Mouse (Mus musculus) neural tube, embryonic 12.5 days (tissue): ENCODE results near the gene Asic2. TPM values are rescaled to one million over a fixed set of nuclear protein-coding genes. Genes with fewer than 3 reads are reported as not detected.

Experiments used
- ATAC-seq: fragments of 200-750 bp; cut with Nextera tagmentation; 2 replicates; pipeline ENCODE4 v1.8.0; 2017; ENCODE audit warnings: low read depth, mild to moderate bottlenecking, moderate TSS enrichment, moderate library complexity; ENCODE audit not compliant: low FRiP score
- H3K27ac ChIP-seq: fragments of 300-500 bp; sonication (generic); 2 replicates; pipeline ENCODE4 v1.5.1; 2016
- H3K27me3 ChIP-seq: fragments of 300-500 bp; sonication (generic); replicated peaks from 2 replicates; pipeline ENCODE4 v1.6.1; 2016; ENCODE audit warnings: mild to moderate bottlenecking
- H3K36me3 ChIP-seq: fragments of 300-500 bp; sonication (generic); 2 replicates; pipeline ENCODE4 v1.6.1; 2016; ENCODE audit warnings: mild to moderate bottlenecking
- H3K4me1 ChIP-seq: fragments of 300-500 bp; sonication (generic); 2 replicates; pipeline ENCODE4 v1.6.1; 2016
- H3K4me2 ChIP-seq: fragments of 300-500 bp; sonication (generic); replicated peaks from 2 replicates; pipeline ENCODE4 v1.6.1; 2016; ENCODE audit warnings: mild to moderate bottlenecking
- H3K4me3 ChIP-seq: fragments of 300-500 bp; sonication (generic); 2 replicates; pipeline ENCODE4 v1.5.1; 2016
- H3K9ac ChIP-seq: fragments of 300-500 bp; sonication (generic); 2 replicates; pipeline ENCODE4 v1.6.1; 2016; ENCODE audit warnings: mild to moderate bottlenecking
- H3K9me3 ChIP-seq: fragments of 300-500 bp; sonication (generic); 2 replicates; pipeline ENCODE4 v1.6.1; 2016; ENCODE audit warnings: mild to moderate bottlenecking
- WGBS: fragments of 180-500 bp; shearing (Covaris S2); methylation state at CpG from one replicate; pipeline ENCODE4 v1.1.7; 2016; 5-methylcytosine and 5-hydroxymethylcytosine counted together
- polyA plus RNA-seq: library from polyadenylated mRNA; unstranded; fragments of >200 nt; fragmentation: Nextera tagmentation; extraction: Ambion mirVana; gene quantifications from 2 replicates; pipeline ENCODE4 v1.2.1, GENCODE M21; 2016

Gene Asic2
- polyA plus RNA-seq: 6.6 and 8.4 TPM in 2 replicates

DNA sequence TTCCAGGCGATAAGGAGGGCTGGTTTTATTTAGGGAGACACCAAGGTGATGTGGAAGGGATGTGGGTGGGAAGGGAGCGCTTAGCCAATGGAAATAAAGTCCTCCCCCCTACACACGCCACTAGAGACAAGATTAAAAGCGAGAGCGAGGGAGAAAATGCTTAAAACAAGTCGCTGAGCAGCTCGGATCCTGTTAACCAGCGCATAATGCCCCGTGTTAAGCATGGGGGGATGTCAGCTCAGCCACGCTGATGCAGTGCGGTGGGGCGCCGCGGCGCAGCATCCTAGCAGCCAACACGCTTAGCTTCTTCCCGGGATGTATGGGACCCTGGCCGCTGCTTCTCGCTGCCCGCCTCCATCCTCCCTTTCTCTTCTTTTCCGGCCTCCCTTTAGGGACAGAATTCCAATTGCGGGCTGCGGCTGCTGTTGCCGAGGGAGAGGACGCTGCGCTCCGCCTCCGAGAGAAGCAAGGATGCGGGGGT is at the start of gene Asic2:
TSS of gene Asic2 (minus strand) at position 57 of the 481 bp plus-strand sequence.
- Histone ChIP-seq H3K27ac (no peak within 1 kb of the TSS), H3K4me1 (peaks cover 29% of the 10 kb centered on the region), H3K9ac (peak within 1 kb of the TSS; percentile 58), H3K4me2 (peak within 1 kb of the TSS; percentile 69), H3K36me3 (no peaks in the 10 kb centered on the region), H3K4me3 (peak within 1 kb of the TSS; percentile 37), H3K9me3 (no peaks in the 10 kb centered on the region), H3K27me3 (peaks cover 41% of the 10 kb centered on the region)
- no peak for ATAC-seq
- 1% methylated on average over 29 of the region's 29 CpGs for WGBS

DNA sequence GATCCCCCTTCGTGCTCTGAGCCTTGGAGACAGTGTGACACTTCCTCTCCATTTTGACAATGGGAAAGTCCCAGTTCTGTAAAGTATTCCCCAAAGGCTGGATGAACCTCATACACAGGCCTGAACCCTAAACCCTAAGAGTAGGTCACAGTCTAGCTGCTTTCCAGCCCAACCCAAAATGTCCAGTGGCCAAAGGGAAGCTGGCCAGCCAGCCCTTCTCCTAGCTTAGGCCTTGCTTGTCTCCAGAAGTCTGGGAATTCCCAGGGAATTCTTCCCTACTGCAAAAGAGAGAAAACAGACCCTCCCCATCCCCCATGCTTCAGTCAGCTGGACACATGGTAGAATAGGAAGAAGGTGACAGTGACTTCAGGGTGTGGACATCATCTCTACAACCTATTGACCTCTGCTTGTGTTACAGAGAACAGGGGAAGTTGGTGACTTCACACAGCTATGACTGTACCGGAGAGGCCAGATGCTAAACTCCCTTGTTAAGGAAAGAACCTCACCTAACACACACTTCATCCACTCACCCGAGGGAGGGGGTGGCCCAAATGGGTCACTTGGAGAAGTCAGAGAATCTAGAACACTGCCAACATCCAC is 48.0 kb upstream of the Asic2 start:
- no peaks in the 10 kb centered on the region for H3K36me3 ChIP-seq
- H3K4me1 ChIP-seq: no peaks in the 10 kb centered on the region
- 76% methylated on average over 3 of the region's 3 CpGs for WGBS
- H3K27ac ChIP-seq: no peak overlapping the region
- ATAC-seq: no peak
- H3K9ac ChIP-seq: no peak overlapping the region
- H3K9me3 ChIP-seq: no peaks in the 10 kb centered on the region
- H3K4me3 ChIP-seq: no peak overlapping the region
- no peak overlapping the region for H3K4me2 ChIP-seq
- H3K27me3 ChIP-seq: no peaks in the 10 kb centered on the region

DNA sequence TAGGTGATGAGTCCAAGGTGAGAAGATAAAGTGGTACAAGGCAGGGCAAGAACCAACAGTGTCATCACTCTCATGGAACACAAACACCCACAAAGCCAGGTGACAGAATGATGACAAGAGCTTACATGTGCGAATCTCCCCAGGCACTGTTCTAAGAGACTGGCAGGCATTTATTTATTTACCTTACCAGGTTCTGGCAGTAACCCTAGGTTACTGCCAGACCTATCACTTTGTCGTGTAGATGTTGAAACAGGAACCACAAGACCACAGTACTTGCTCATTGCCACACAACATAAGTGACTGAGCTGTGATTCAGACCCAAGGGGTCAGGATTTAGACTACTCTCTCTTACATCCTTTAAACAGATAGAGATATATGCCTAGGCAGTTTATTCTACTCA is 46.8 kb upstream of the Asic2 start:
- no peak overlapping the region for H3K27ac ChIP-seq
- no peak overlapping the region for H3K4me3 ChIP-seq
- H3K9me3 ChIP-seq: no peaks in the 10 kb centered on the region
- H3K27me3 ChIP-seq: no peaks in the 10 kb centered on the region
- 80% methylated on average over 2 of the region's 2 CpGs for WGBS
- H3K36me3 ChIP-seq: no peaks in the 10 kb centered on the region
- ATAC-seq: no peak
- no peaks in the 10 kb centered on the region for H3K4me1 ChIP-seq
- H3K9ac ChIP-seq: no peak overlapping the region
- H3K4me2 ChIP-seq: no peak overlapping the region

DNA sequence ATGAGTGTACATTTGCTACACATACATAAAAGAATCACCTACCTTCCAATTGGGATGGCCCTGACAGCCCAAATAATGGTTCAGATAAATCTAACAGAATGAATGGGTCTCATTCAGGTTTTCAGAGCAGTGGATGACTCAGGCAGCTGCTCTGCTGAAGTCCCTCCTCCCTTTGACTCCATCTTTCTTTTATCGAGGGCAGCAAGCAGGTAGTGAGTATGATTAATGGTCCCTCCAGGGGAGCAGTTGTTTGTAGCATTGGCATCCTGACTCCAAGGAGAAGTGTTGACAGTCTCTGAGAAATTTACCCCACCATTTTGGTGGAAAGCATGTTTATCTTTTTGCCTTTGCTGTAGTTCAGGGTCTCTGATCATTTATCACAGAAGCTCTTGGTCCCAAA is 45.5 kb upstream of the Asic2 start:
- H3K4me3 ChIP-seq: no peak overlapping the region
- H3K4me2 ChIP-seq: no peak overlapping the region
- no peak overlapping the region for H3K9ac ChIP-seq
- no peaks in the 10 kb centered on the region for H3K9me3 ChIP-seq
- no peaks in the 10 kb centered on the region for H3K4me1 ChIP-seq
- no peaks in the 10 kb centered on the region for H3K27me3 ChIP-seq
- no peak overlapping the region for H3K27ac ChIP-seq
- ATAC-seq: no peak
- no peaks in the 10 kb centered on the region for H3K36me3 ChIP-seq
- WGBS: 24% methylated on average over 1 of the region's 1 CpGs

DNA sequence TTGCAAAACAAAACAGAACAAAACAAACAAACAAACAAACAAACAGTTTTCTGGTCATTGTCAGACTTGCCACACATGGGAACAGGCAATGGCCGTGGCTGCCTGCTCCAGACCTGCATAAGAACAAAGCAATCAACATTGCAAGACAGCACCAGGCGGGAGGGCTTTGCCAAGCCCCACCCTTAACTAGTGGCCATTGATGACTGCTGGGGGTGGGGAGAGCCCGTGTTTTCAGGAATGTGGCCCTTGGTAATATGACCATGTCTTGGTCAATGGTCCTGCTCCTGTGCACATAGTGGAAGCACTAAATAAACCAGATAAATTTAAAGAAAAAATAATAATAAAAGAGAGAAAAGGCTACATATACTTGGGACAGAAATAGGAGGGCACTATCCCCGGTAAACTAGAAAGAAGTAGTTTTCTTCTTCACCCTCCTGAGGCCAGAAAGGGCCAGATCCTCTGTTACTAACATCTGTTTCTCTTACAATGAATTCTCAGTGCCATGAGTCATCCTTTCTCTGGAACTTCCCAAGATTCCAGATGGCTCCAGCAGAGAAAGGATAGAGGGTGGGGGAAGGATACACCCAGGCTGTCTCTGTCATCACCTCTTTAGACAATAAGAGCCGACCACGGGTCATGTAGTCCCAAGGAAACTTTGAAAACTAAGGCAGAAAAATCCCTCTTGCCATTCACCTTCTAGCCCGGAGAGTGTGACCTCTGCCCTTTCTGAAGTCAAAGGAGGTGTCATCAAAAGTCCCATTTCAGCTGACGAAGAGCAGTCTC is 43.3 kb upstream of the Asic2 start:
- Histone ChIP-seq H3K4me1 (peaks cover 4% of the 10 kb centered on the region; the same call in 1 of the 2 replicates), H3K4me2 (no peak overlapping the region), H3K36me3 (no peaks in the 10 kb centered on the region), H3K27ac (no peak overlapping the region), H3K27me3 (no peaks in the 10 kb centered on the region), H3K9me3 (no peaks in the 10 kb centered on the region), H3K4me3 (no peak overlapping the region), H3K9ac (no peak overlapping the region)
- ATAC-seq: no peak
- WGBS: 68% methylated on average over 8 of the region's 8 CpGs

DNA sequence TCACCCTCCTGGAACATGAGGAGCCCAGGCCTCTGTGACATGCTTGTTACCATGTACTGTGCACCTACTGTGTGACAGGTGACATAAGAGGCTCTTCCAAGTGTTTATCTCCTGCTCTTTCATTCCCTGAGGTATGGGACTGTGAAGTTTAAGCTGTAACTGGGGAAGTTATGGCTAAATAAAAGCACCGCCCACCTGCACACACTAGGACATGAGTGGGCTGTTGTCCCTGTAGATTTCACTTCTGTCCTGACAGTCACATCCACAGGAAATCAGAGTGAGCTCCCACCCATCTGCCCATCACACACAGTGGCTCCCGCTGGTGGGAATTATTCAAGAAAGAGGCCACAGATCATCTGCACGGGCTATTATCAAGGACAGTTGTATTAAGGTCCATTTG is 41.9 kb upstream of the Asic2 start:
- no peaks in the 10 kb centered on the region for H3K9me3 ChIP-seq
- no peak overlapping the region for H3K27ac ChIP-seq
- H3K4me3 ChIP-seq: no peak overlapping the region
- no peak overlapping the region for H3K4me2 ChIP-seq
- 96% methylated on average over 3 of the region's 3 CpGs for WGBS
- H3K27me3 ChIP-seq: no peaks in the 10 kb centered on the region
- no peaks in the 10 kb centered on the region for H3K36me3 ChIP-seq
- ATAC-seq: no peak
- no peak overlapping the region for H3K9ac ChIP-seq
- H3K4me1 ChIP-seq: peaks cover 4% of the 10 kb centered on the region; the same call in 1 of the 2 replicates

DNA sequence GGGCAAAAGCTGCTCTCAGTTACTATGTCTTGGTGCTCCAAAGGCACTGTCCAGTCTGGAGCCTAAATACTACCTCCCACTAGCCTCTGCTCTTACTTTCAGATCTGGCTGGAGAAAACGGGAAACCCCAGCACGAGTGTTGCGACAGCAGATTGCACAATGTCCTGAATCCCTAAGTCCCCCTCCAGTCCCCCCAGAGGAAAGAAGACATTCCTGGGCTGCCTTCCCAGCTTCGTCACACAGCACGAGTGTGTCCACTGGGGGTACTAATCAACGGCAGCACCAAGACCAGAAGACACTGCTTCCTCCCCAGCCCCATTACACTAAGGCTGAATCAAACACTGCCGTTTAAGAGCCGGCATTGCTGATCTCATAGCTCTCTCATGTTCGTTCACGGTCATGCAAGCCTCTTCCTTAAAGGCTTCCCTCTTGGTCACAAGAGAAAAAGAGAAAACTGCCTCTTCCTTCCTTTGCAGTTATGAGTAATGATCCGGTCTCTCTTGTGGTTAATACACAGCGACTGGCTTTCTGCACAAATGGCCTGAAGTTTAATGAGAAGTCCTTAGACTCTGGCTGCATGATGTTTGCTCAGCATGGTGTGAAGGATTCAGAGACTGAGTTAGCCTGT is 38.7 kb upstream of the Asic2 start:
- 63% methylated on average over 12 of the region's 12 CpGs for WGBS
- Histone ChIP-seq H3K4me2 (no peak overlapping the region), H3K27me3 (no peaks in the 10 kb centered on the region), H3K27ac (no peak overlapping the region), H3K36me3 (no peaks in the 10 kb centered on the region), H3K4me1 (peaks cover 4% of the 10 kb centered on the region; the same call in 1 of the 2 replicates), H3K9ac (no peak overlapping the region), H3K4me3 (no peak overlapping the region), H3K9me3 (no peaks in the 10 kb centered on the region)
- no peak for ATAC-seq

DNA sequence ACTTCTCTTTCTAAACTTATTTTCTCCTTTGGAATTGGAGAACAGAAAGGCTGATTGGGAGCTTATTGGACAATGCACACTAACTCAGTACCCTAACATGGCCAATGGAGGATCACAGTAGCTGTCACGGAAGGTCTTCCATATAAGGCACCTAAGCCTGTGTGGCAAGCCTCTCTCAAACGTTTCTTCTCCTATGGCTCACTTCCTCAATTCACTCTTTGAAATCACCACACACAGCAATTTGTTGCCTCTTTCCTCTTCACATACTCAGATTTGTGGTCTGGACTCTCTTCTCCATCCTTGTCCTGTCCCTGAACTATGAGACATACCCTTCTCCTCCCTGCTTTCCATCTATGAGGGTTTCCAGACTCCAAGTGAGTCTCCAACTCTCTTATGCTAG is 36.6 kb upstream of the Asic2 start:
- ATAC-seq: no peak
- Histone ChIP-seq H3K4me3 (no peak overlapping the region), H3K4me1 (peaks cover 4% of the 10 kb centered on the region; the same call in 1 of the 2 replicates), H3K4me2 (no peak overlapping the region), H3K36me3 (no peaks in the 10 kb centered on the region), H3K27ac (no peak overlapping the region), H3K9ac (no peak overlapping the region), H3K9me3 (no peaks in the 10 kb centered on the region), H3K27me3 (no peaks in the 10 kb centered on the region)
- WGBS: 78% methylated on average over 2 of the region's 2 CpGs

DNA sequence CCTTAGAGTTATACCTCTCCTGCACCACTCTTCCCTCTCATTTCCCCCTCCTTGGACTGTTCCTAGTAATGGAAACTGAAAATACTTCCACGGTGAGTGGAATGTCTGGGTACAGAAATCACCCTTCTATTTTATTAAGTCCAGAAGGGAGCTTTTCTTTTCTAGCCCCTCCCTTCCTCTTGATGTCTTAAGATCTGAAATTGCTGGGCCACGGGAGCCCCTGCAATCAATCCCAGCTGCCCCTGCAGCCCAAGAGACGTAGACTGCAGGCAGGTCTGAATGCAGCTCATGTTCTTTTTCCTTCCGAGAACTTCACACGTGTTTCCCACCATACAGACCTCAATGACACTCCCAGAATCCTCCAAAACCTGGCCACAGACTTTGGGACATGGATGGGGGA is 32.3 kb upstream of the Asic2 start:
- no peak overlapping the region for H3K4me2 ChIP-seq
- no peak overlapping the region for H3K4me3 ChIP-seq
- H3K27me3 ChIP-seq: no peaks in the 10 kb centered on the region
- no peaks in the 10 kb centered on the region for H3K4me1 ChIP-seq
- H3K36me3 ChIP-seq: no peaks in the 10 kb centered on the region
- no peaks in the 10 kb centered on the region for H3K9me3 ChIP-seq
- no peak overlapping the region for H3K9ac ChIP-seq
- H3K27ac ChIP-seq: no peak overlapping the region
- ATAC-seq: no peak
- 57% methylated on average over 5 of the region's 5 CpGs for whole genome bisulfite sequencing

DNA sequence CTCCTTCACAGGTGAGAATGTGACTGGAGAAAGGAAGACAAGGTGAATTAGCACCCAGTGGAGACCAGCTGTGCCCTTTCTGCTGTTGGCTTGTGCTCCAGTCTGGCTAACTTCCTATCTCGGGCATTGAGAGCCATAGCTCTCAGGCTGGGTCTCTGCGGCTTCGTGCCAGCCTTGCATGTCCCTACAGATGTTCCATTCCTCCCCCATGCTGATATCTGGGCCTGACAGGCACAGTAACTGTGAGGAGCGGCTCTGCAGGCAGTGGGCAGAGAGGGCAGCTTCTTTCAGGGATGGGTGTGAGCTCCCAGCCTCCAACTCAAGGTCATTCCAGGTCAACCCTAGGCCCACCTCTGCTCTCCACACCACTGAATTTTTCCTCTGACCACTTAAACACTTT is 31.2 kb upstream of the Asic2 start:
- no peak overlapping the region for H3K4me3 ChIP-seq
- WGBS: 87% methylated on average over 4 of the region's 4 CpGs
- H3K27me3 ChIP-seq: no peaks in the 10 kb centered on the region
- no peak for ATAC-seq
- H3K9me3 ChIP-seq: no peaks in the 10 kb centered on the region
- H3K4me1 ChIP-seq: no peaks in the 10 kb centered on the region
- no peak overlapping the region for H3K4me2 ChIP-seq
- no peaks in the 10 kb centered on the region for H3K36me3 ChIP-seq
- H3K9ac ChIP-seq: no peak overlapping the region
- H3K27ac ChIP-seq: no peak overlapping the region

DNA sequence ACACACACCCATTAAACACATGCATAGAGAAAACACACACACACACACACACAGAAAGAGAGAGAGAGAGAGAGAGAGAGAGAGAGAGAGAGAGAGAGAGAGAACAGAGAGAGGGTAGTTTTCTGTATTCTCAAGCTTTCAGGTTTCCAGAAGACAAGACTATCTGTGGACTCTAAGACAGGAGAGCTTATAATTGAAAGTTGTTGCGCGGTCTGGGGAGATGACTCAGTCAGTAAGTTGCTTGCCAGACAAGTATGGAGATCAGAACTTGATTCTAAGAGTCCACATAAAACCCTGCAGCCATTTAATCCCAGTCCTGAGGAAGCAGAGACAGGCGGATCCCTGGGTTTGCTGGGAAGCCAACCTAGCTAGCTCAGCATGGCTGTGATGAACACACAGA is 30.4 kb upstream of the Asic2 start:
- Histone ChIP-seq H3K9ac (no peak overlapping the region), H3K4me3 (no peak overlapping the region), H3K4me1 (no peaks in the 10 kb centered on the region), H3K36me3 (no peaks in the 10 kb centered on the region), H3K4me2 (no peak overlapping the region), H3K27me3 (no peaks in the 10 kb centered on the region), H3K27ac (no peak overlapping the region), H3K9me3 (no peaks in the 10 kb centered on the region)
- ATAC-seq: no peak
- 89% methylated on average over 3 of the region's 3 CpGs for WGBS

DNA sequence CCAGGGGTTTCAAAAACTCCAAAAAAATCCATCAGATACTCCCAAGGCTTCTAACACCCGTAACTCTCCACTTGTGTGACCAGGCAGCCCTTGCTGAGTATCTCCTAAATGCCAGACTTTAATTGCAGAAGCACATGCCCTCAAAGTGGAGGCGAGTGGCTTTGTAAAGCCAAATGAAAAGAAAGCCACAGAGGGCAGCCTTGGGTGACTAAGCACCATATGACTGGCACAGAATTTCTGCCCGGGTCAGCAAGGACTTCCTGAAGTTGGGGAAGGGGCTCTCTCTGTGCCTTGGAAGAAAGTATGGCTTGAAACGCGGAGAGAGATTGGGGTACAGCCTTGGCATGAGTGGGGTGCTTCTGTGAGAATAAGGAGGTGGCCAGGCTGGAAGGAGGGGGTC is 28.8 kb upstream of the Asic2 start:
- Histone ChIP-seq H3K9ac (no peak overlapping the region), H3K9me3 (no peaks in the 10 kb centered on the region), H3K4me2 (no peak overlapping the region), H3K36me3 (no peaks in the 10 kb centered on the region), H3K27me3 (no peaks in the 10 kb centered on the region), H3K27ac (no peak overlapping the region), H3K4me1 (no peaks in the 10 kb centered on the region), H3K4me3 (no peak overlapping the region)
- ATAC-seq: no peak
- 89% methylated on average over 5 of the region's 5 CpGs for WGBS
